Mouse (Mus musculus): Measurements from ENCODE around the gene H2al1b.
"Not testable (repeated sequence)": the region's sequence is repeated elsewhere in the genome, so short reads cannot be mapped to it uniquely, and the experiment has no call there.

The H2al1b gene

GRCm38 (mm10) chrX:11302132-11302531, at the start of gene H2al1b:
TSS of gene H2al1b (plus strand) at chrX:11302432.
- DNase-seq (ENCODE audit: low spot score in 2 of 2): not testable (repeated sequence)

- no peak for DNase-seq (ENCODE audit: low spot score in 2 of 2)
Observed at GRCm38 (mm10) chrX:11254062-11254461, 48.2 kb upstream of the H2al1b start.

GRCm38 (mm10) chrX:11254521-11255207, 47.6 kb upstream of the H2al1b start:
- no peak for DNase-seq (ENCODE audit: low spot score in 2 of 2)

GRCm38 (mm10) chrX:11255564-11256360, 46.5 kb upstream of the H2al1b start:
- DNase-seq (ENCODE audit: low spot score in 2 of 2): no peak

GRCm38 (mm10) chrX:11264918-11265317, 37.3 kb upstream of the H2al1b start:
- no peak for DNase-seq (ENCODE audit: low spot score in 2 of 2)

GRCm38 (mm10) chrX:11267791-11268190, 34.4 kb upstream of the H2al1b start:
- DNase-seq (ENCODE audit: low spot score in 2 of 2): no peak

GRCm38 (mm10) chrX:11269074-11269473, 33.2 kb upstream of the H2al1b start:
- DNase-seq (ENCODE audit: low spot score in 2 of 2): no peak

- DNase-seq (ENCODE audit: low spot score in 2 of 2): no peak
Observed at GRCm38 (mm10) chrX:11273190-11273589, 29.0 kb upstream of the H2al1b start.

- no peak for DNase-seq (ENCODE audit: low spot score in 2 of 2)
Observed at GRCm38 (mm10) chrX:11277083-11277482, 25.1 kb upstream of the H2al1b start.

- no peak for DNase-seq (ENCODE audit: low spot score in 2 of 2)
Observed at GRCm38 (mm10) chrX:11280741-11281140, 21.5 kb upstream of the H2al1b start.

GRCm38 (mm10) chrX:11288306-11288882, 13.8 kb upstream of the H2al1b start:
- no peak for DNase-seq (ENCODE audit: low spot score in 2 of 2)

- no peak for DNase-seq (ENCODE audit: low spot score in 2 of 2)
Observed at GRCm38 (mm10) chrX:11289244-11289643, 13.0 kb upstream of the H2al1b start.

GRCm38 (mm10) chrX:11298957-11299356, 3.3 kb upstream of the H2al1b start, which contains the start of gene H2al1a:
TSS of gene H2al1a (plus strand) at chrX:11299257.
- DNase-seq (ENCODE audit: low spot score in 2 of 2): not testable (repeated sequence)

GRCm38 (mm10) chrX:11305355-11305754, 3.1 kb downstream of the H2al1b start, which contains the start of gene H2al1c:
TSS of gene H2al1c (plus strand) at chrX:11305655.
- DNase-seq (ENCODE audit: low spot score in 2 of 2): not testable (repeated sequence)

- DNase-seq (ENCODE audit: low spot score in 2 of 2): not testable (repeated sequence)
Observed at GRCm38 (mm10) chrX:11308524-11308923, 6.3 kb downstream of the H2al1b start, which contains the start of gene H2al1d. TSS of gene H2al1d (plus strand) at chrX:11308824.

GRCm38 (mm10) chrX:11311634-11312033, 9.4 kb downstream of the H2al1b start, which contains the start of gene H2al1e:
TSS of gene H2al1e (plus strand) at chrX:11311934.
- not testable (repeated sequence) for DNase-seq (ENCODE audit: low spot score in 2 of 2)

- DNase-seq (ENCODE audit: low spot score in 2 of 2): not testable (repeated sequence)
Observed at GRCm38 (mm10) chrX:11314858-11315257, 12.6 kb downstream of the H2al1b start, which contains the start of gene H2al1f. TSS of gene H2al1f (plus strand) at chrX:11315158.

GRCm38 (mm10) chrX:11317956-11318355, 15.7 kb downstream of the H2al1b start, which contains the start of gene H2al1g:
TSS of gene H2al1g (plus strand) at chrX:11318256.
- not testable (repeated sequence) for DNase-seq (ENCODE audit: low spot score in 2 of 2)

- DNase-seq (ENCODE audit: low spot score in 2 of 2): not testable (repeated sequence)
Observed at GRCm38 (mm10) chrX:11321192-11321591, 19.0 kb downstream of the H2al1b start, which contains the start of gene H2al1h. TSS of gene H2al1h (plus strand) at chrX:11321492.

- DNase-seq (ENCODE audit: low spot score in 2 of 2): not testable (repeated sequence)
Observed at GRCm38 (mm10) chrX:11324359-11324758, 22.1 kb downstream of the H2al1b start, which contains the start of gene H2al1i. TSS of gene H2al1i (plus strand) at chrX:11324659.

GRCm38 (mm10) chrX:11327522-11327921, 25.3 kb downstream of the H2al1b start, which contains the start of gene H2al1j:
TSS of gene H2al1j (plus strand) at chrX:11327822.
- not testable (repeated sequence) for DNase-seq (ENCODE audit: low spot score in 2 of 2)

GRCm38 (mm10) chrX:11345762-11346161, 43.5 kb downstream of the H2al1b start:
- DNase-seq (ENCODE audit: low spot score in 2 of 2): no peak

Data from spleen, postnatal 10 days (tissue).